Mouse (Mus musculus) kidney, adult 2 months (tissue): ENCODE measurements around the gene Msi1.

Source experiments
- CTCF ChIP-seq: fragments of 200-500 bp; conservative IDR thresholded peaks from 2 replicates; pipeline ENCODE4 v1.5.1; 2011; ENCODE audit warnings: low read depth, mild to moderate bottlenecking, control low read depth, low read length, moderate library complexity, mixed read lengths; ENCODE audit not compliant: insufficient read depth, insufficient read length
- POLR2A ChIP-seq: fragments of 200-500 bp; IDR thresholded peaks from one replicate; pipeline ENCODE4 v1.6.1; 2011; ENCODE audit warnings: low read depth, low read length, control low read depth

- no peak for TF ChIP-seq CTCF
- no peak for TF ChIP-seq POLR2A
These were observed 3.8 kb downstream of the Msi1 start for GRCm38 (mm10) chr5:115433191-115433590.
